Mouse (Mus musculus) heart, adult 8-10 months (tissue): ENCODE measurements around the gene Myo15b. TPM values are rescaled to one million over a fixed set of nuclear protein-coding genes. Genes with fewer than 3 reads are reported as not detected.

Experiments used
- DNase-seq: peaks from one replicate; pipeline ENCODE4 v3.0.0; 2022; ENCODE audit warnings: low spot score
- total RNA-seq, 4 experiments: library from RNA; stranded (reverse); gene quantifications; 2 replicates each; pipeline ENCODE4 v1.2.4; 2022

Myo15b gene
- total RNA-seq: under 1 TPM in 1 of 4 experiments, not detected in 3; 0.06 TPM

- DNase-seq: no peak
These were observed at the start of gene Myo15b for GRCm38 (mm10) chr11:115858354-115858753. Gene Myo15b (plus strand): TSS chr11:115858406.

GRCm38 (mm10) chr11:115808696-115809310 lies 49.4 kb upstream of the Myo15b start:
- no peak for DNase-seq

- DNase-seq: peak; percentile 90
These were observed 48.9 kb upstream of the Myo15b start for GRCm38 (mm10) chr11:115809311-115809781.

- DNase-seq: peak; percentile 48
These were observed 47.8 kb upstream of the Myo15b start for GRCm38 (mm10) chr11:115810377-115810776.

- DNase-seq: no peak
These were observed 46.7 kb upstream of the Myo15b start for GRCm38 (mm10) chr11:115811381-115812093.

GRCm38 (mm10) chr11:115812095-115812494 lies 46.1 kb upstream of the Myo15b start:
- DNase-seq: peak; percentile 63

- DNase-seq: no peak
These were observed 45.4 kb upstream of the Myo15b start for GRCm38 (mm10) chr11:115812533-115813420.

GRCm38 (mm10) chr11:115813507-115814296 lies 44.5 kb upstream of the Myo15b start, which contains the start of gene Caskin2:
Gene Caskin2 (minus strand): TSS chr11:115813639.
- peak; percentile 94 for DNase-seq

- DNase-seq: peak; percentile 86
These were observed 43.4 kb upstream of the Myo15b start, which contains the start of gene Tsen54 for GRCm38 (mm10) chr11:115814605-115815450. Gene Tsen54 (plus strand): TSS chr11:115814724.

GRCm38 (mm10) chr11:115817331-115817730 lies 40.9 kb upstream of the Myo15b start:
- no peak for DNase-seq

GRCm38 (mm10) chr11:115819915-115820623 lies 38.1 kb upstream of the Myo15b start:
- DNase-seq: no peak

- DNase-seq: no peak
These were observed 37.2 kb upstream of the Myo15b start for GRCm38 (mm10) chr11:115821001-115821400.

- DNase-seq: peak; percentile 71
These were observed 34.1 kb upstream of the Myo15b start, which contains the start of gene Llgl2 for GRCm38 (mm10) chr11:115823774-115824740. Gene Llgl2 (plus strand): TSS chr11:115824049.

- DNase-seq: no peak
These were observed 33.4 kb upstream of the Myo15b start for GRCm38 (mm10) chr11:115824813-115825212.

GRCm38 (mm10) chr11:115826487-115826886 lies 31.7 kb upstream of the Myo15b start:
- DNase-seq: no peak

- DNase-seq: no peak
These were observed 30.6 kb upstream of the Myo15b start for GRCm38 (mm10) chr11:115827624-115828023.

- DNase-seq: no peak
These were observed 29.2 kb upstream of the Myo15b start for GRCm38 (mm10) chr11:115829036-115829435.
